Mouse (Mus musculus) hindbrain, embryonic 12.5 days (tissue): ENCODE data around the gene Pla2g3. TPM values are rescaled to one million over a fixed set of nuclear protein-coding genes. Genes with fewer than 3 reads are reported as not detected.

Experiments used
- ATAC-seq: fragments of 200-750 bp; cut with Nextera tagmentation; 2 replicates; pipeline ENCODE4 v1.8.0; 2017; ENCODE audit warnings: moderate TSS enrichment; ENCODE audit not compliant: low FRiP score
- H3K27ac ChIP-seq: fragments of 300-500 bp; sonication (generic); 2 replicates; pipeline ENCODE4 v1.5.1; 2016; ENCODE audit warnings: mild to moderate bottlenecking
- H3K27me3 ChIP-seq: fragments of 300-500 bp; sonication (generic); 2 replicates; pipeline ENCODE4 v1.6.1; 2016; ENCODE audit warnings: mild to moderate bottlenecking
- H3K36me3 ChIP-seq: fragments of 300-500 bp; sonication (generic); 2 replicates; pipeline ENCODE4 v1.6.1; 2016; ENCODE audit warnings: mild to moderate bottlenecking
- H3K4me1 ChIP-seq: fragments of 300-500 bp; sonication (generic); 2 replicates; pipeline ENCODE4 v1.6.1; 2016
- H3K4me2 ChIP-seq: fragments of 300-500 bp; sonication (generic); replicated peaks from 2 replicates; pipeline ENCODE4 v1.6.1; 2016; ENCODE audit warnings: mild to moderate bottlenecking
- H3K4me3 ChIP-seq: fragments of 300-500 bp; sonication (generic); 2 replicates; pipeline ENCODE4 v1.5.1; 2016; ENCODE audit warnings: mild to moderate bottlenecking
- H3K9ac ChIP-seq: fragments of 300-500 bp; sonication (generic); 2 replicates; pipeline ENCODE4 v1.6.1; 2016; ENCODE audit warnings: mild to moderate bottlenecking, moderate library complexity
- H3K9me3 ChIP-seq: fragments of 300-500 bp; sonication (generic); replicated peaks from 2 replicates; pipeline ENCODE4 v1.6.1; 2016; ENCODE audit warnings: mild to moderate bottlenecking
- WGBS: fragments of 180-500 bp; shearing (Covaris S2); methylation state at CpG from one replicate; pipeline ENCODE4 v1.1.7; 2016; 5-methylcytosine and 5-hydroxymethylcytosine counted together
- polyA plus RNA-seq: library from polyadenylated mRNA; unstranded; fragments of >200 nt; fragmentation: Nextera tagmentation; extraction: Ambion mirVana; gene quantifications from 2 replicates; pipeline ENCODE4 v1.2.1, GENCODE M21; 2016

Pla2g3 gene
- polyA plus RNA-seq, 1 experiment from 2014 or later: 0.81 TPM

DNA sequence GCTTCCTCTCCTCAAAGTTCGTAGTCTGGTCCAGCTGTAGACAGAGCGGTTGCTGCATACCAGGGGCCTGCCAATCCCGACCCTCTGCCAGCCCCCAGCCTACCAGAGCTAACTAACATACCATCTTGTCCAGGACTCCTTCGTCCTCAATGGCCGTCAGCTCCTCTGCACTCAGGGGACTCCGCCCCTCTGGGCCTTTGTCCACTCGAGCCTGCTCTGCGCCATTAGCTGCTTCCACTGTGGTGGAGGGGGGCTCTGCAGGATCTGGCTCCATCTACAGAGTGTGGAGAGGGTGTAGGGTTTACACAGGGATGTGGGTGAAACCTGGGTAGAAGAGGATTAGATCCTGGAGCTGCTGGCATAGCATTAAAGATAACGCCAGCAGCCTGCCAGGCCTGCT, 38.1 kb downstream of the Pla2g3 start:
- no peak overlapping the region for H3K4me3 ChIP-seq
- peaks cover 77% of the 10 kb centered on the region for H3K36me3 ChIP-seq
- ATAC-seq: no peak
- H3K27me3 ChIP-seq: no peaks in the 10 kb centered on the region
- H3K9me3 ChIP-seq: no peaks in the 10 kb centered on the region
- H3K9ac ChIP-seq: no peak overlapping the region
- H3K27ac ChIP-seq: no peak overlapping the region
- 83% methylated on average over 9 of the region's 9 CpGs for WGBS
- H3K4me2 ChIP-seq: no peak overlapping the region
- H3K4me1 ChIP-seq: no peaks in the 10 kb centered on the region

DNA sequence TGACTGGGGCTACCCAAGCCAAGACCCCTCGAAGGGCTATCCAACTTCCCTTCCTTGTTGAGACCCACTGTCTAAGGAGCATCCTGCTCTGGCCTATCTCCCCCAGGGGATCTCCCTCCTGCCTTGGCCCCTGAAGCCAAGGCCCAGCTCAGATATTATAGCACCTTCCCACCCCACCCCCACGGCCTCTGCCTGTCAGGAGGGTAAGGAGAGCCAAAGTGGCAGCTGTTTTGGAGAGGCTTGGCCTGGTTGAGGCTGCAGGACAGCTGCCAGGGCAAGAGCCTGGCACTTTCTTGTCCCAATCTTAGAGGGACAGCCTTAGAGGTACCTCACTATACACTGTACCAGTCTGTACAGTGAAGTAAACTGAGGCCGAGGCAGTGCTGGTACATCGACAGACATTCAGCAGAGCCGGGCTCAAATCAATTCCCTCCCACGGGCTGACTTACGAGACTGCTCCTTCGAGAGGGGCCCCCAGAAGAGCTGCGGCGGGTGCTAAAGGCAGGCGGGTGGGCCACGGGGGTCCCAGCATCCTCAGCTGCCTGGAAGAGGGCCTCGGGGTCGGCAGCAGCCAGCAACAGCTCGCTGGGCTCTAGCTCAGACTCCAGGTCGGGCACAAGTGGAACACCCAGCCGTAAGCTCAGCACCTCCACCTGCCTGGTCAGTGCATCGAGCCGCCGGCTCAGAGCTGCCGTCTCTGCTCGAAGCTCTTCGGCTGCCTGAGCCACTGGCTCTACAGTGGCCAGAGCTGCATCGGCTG, 39.1 kb downstream of the Pla2g3 start:
- Histone ChIP-seq H3K4me1 (no peaks in the 10 kb centered on the region), H3K9ac (no peak overlapping the region), H3K4me3 (no peak overlapping the region), H3K27me3 (no peaks in the 10 kb centered on the region), H3K4me2 (no peak overlapping the region), H3K9me3 (no peaks in the 10 kb centered on the region), H3K36me3 (peaks cover 75% of the 10 kb centered on the region), H3K27ac (no peak overlapping the region)
- WGBS: 91% methylated on average over 24 of the region's 24 CpGs
- ATAC-seq: no peak

DNA sequence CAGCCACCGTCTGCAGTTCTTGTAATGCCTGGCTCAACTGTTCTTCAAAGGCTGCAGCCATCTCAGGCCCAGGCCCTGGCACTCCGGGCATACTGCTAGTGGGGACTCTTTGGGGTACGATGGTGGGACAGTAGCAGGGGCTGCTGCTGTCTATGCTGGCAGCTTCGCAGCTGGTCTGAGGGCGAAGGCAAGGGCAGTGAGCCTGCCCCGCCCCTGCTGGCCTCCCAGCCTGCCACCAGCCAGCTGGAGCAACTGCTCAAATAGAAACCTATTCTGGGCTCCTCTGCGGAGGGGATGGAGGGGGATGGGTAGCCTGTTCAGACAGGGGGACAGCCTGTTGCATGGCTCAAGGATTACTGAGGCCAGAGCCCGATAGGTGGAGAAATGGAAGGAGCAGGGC, 39.7 kb downstream of the Pla2g3 start:
- H3K9me3 ChIP-seq: no peaks in the 10 kb centered on the region
- no peaks in the 10 kb centered on the region for H3K27me3 ChIP-seq
- H3K4me2 ChIP-seq: no peak overlapping the region
- H3K27ac ChIP-seq: no peak overlapping the region
- no peak for ATAC-seq
- no peak overlapping the region for H3K9ac ChIP-seq
- peaks cover 75% of the 10 kb centered on the region for H3K36me3 ChIP-seq
- no peak overlapping the region for H3K4me3 ChIP-seq
- WGBS: 80% methylated on average over 8 of the region's 8 CpGs
- no peaks in the 10 kb centered on the region for H3K4me1 ChIP-seq

DNA sequence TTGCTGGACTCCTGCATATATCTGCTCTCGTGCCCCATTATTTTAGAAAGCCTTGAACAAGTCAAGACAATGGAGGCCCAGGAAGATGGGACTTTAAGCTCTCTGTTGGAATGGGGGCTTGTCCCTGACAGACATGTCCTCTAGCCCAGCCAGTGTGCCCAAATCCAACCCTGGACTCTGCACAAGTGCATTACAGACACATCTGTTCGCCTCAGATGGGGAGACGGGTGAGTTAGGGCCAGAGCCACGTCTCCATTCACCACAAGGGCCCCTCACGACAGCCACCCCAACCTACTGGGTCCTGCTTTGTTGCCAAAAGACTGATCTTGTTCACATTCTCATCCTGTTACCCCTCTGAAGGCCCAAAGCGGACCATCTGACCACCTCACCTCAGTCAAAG, 40.1 kb downstream of the Pla2g3 start:
- Histone ChIP-seq H3K36me3 (peaks cover 73% of the 10 kb centered on the region), H3K4me3 (no peak overlapping the region), H3K4me2 (no peak overlapping the region), H3K9me3 (no peaks in the 10 kb centered on the region), H3K4me1 (no peaks in the 10 kb centered on the region), H3K27me3 (no peaks in the 10 kb centered on the region), H3K9ac (no peak overlapping the region), H3K27ac (no peak overlapping the region)
- 89% methylated on average over 6 of the region's 6 CpGs for WGBS
- ATAC-seq: no peak

DNA sequence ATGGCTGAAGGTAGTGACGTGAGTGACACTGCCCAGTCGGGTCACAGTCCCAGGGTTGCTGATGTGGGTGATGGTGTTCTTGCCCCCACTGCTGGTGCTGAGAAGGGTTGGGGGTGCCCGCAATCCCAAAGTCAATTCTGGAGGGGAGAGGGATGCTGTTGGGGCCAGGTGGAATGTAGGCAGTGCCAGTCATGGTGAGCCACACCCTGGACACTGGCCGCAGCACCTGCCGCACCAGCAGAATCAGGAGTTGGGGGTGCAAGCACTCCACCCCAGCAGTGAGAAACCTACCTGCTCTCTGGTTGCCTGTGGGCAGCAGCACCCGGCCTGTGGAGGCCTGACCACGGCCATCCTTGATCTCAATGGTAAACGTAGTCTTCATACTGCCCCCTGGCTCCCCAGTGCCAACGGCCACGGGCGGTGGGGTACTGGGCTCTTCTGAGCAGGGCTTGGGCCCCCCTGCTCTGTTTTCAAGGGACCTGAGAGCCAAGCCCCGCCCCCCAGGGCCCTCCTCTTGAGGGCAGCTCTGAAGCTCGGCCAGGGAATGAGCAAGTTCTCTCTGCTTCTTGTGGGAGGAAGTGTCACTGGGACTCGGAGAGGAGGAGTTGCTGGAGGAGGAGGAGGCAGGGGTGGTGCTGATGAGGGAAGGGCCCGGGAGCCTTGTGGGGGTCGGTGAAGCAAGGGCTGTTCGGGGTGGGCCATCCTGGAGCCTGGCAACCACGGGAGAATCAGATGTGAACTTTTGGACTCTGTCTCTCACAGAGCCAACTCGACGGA, 41.6 kb downstream of the Pla2g3 start:
- H3K27me3 ChIP-seq: no peaks in the 10 kb centered on the region
- H3K4me3 ChIP-seq: no peak overlapping the region
- WGBS: 81% methylated on average over 20 of the region's 20 CpGs
- peaks cover 66% of the 10 kb centered on the region for H3K36me3 ChIP-seq
- no peak overlapping the region for H3K9ac ChIP-seq
- H3K4me2 ChIP-seq: no peak overlapping the region
- no peaks in the 10 kb centered on the region for H3K9me3 ChIP-seq
- no peak overlapping the region for H3K27ac ChIP-seq
- peaks cover under 1% of the 10 kb centered on the region; the same call in 1 of the 2 replicates for H3K4me1 ChIP-seq
- no peak for ATAC-seq

DNA sequence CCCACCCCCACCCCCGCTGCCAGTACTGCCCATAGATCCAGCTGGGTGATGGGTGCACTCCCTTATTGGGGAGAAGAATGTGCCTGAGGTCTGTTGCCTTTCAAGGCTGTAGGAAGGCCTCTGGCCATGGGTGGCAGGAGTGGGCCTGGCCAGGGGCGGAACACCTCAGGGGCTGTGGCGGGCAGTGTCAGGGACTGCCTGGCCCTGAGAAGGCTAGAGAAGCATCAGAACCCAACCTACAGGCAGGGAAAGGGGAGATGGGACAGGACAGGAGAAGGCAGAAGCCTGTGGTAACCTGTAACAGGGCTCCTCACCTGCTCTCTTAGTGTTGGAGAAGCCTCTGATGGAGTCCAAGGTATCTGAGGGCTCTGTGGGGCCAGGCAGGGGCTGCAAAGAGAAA, 42.6 kb downstream of the Pla2g3 start:
- Histone ChIP-seq H3K9me3 (no peaks in the 10 kb centered on the region), H3K9ac (no peak overlapping the region), H3K27ac (no peak overlapping the region), H3K4me2 (no peak overlapping the region), H3K27me3 (no peaks in the 10 kb centered on the region), H3K4me1 (peaks cover 9% of the 10 kb centered on the region), H3K36me3 (peaks cover 57% of the 10 kb centered on the region), H3K4me3 (no peak overlapping the region)
- 91% methylated on average over 3 of the region's 3 CpGs for WGBS
- no peak for ATAC-seq

DNA sequence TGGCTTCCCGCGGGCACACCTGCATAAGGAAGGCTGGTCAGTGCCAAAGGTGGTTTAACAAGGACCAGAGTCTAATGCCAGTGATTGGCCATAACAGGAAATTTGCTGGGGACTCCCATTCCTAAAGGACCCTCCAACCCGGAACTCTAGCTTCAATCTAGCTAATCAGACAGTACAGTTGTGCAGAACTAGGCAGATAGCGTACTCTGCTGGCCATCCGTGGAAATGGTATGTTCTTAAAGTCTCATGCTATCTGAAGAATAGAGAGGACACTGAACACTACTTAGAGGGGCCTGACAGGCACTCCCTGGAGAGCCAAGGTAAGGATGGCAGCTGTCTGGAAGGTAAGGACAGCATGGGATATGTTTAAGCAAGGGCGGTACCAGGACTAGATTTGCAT, 43.5 kb downstream of the Pla2g3 start:
- Histone ChIP-seq H3K4me3 (no peak overlapping the region), H3K27me3 (no peaks in the 10 kb centered on the region), H3K4me2 (no peak overlapping the region), H3K27ac (no peak overlapping the region), H3K9ac (no peak overlapping the region), H3K9me3 (no peaks in the 10 kb centered on the region), H3K4me1 (peaks cover 18% of the 10 kb centered on the region), H3K36me3 (peaks cover 51% of the 10 kb centered on the region)
- no peak for ATAC-seq
- WGBS: 81% methylated on average over 6 of the region's 6 CpGs

DNA sequence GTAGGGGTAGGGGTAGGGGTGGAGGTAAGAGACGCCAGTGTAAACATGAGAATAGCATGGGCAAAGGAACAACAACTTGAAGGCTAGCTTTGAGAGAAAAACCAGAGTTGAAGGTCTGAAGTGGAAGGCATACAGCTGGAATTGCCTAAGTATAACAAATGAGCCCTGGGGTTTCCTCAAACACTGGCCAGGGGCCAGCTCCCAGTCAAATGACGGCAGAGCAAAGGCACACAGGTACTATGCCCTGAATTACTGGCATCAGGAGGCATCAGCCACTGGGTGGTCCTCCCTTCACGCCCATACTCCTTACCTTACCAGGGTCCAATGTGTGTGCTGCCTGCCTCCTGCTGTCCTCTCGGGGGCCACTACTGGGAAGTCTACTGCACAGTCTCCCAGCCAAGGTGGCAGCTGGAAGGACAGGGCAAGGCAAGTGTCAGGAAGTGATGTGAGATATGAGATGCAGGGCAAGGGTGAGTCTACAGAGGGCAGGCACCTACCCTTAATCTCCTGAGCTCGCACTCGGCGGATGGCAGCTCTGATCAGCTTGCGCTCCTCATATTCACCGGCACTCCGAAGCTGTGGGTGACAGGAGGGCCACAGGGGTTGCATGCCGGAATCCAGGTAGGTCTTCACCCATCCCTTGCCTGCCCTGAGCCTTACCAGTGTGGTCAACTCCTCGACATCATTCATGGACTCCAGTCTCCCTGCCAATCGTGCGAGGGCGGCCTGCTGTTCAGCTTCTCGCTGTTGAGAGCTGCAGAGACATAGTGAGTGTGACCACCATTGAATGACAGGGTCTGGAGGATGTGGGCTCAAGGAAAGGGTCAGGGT, 44.2 kb downstream of the Pla2g3 start:
- H3K4me2 ChIP-seq: no peak overlapping the region
- H3K4me3 ChIP-seq: no peak overlapping the region
- 93% methylated on average over 16 of the region's 16 CpGs for WGBS
- peaks cover 21% of the 10 kb centered on the region for H3K4me1 ChIP-seq
- no peaks in the 10 kb centered on the region for H3K27me3 ChIP-seq
- no peaks in the 10 kb centered on the region for H3K9me3 ChIP-seq
- peaks cover 44% of the 10 kb centered on the region for H3K36me3 ChIP-seq
- H3K9ac ChIP-seq: no peak overlapping the region
- no peak overlapping the region for H3K27ac ChIP-seq
- no peak for ATAC-seq

DNA sequence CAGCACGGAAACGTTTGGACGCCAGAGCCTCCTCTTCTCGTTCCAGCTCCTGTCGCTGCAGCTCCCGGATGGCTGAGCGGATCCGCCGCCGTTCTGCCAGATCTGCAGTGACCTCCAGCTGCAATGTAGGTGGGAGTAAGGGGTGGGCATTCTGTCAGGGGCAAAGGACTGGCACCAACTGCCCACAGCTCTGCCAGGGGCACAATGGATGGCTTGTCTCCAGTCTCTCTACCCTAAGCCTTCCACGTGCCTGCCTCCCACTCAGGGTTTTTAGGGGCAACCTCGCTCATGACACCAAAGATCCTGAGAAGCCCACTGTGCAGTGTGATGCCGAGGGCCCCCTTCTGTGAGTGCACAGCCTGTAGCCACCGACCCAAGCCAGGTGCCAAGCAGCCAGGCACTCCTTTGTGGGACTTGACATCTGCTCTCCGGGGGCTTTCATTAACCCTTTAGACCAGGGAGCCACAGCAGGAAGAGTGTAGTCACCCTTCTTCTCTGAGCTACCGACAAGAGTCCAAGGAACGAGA, 45.4 kb downstream of the Pla2g3 start:
- Histone ChIP-seq H3K36me3 (peaks cover 35% of the 10 kb centered on the region), H3K27me3 (no peaks in the 10 kb centered on the region), H3K27ac (no peak overlapping the region), H3K9ac (no peak overlapping the region), H3K4me2 (no peak overlapping the region), H3K4me3 (no peak overlapping the region), H3K4me1 (peaks cover 31% of the 10 kb centered on the region), H3K9me3 (no peaks in the 10 kb centered on the region)
- ATAC-seq: no peak
- WGBS: 89% methylated on average over 17 of the region's 17 CpGs

DNA sequence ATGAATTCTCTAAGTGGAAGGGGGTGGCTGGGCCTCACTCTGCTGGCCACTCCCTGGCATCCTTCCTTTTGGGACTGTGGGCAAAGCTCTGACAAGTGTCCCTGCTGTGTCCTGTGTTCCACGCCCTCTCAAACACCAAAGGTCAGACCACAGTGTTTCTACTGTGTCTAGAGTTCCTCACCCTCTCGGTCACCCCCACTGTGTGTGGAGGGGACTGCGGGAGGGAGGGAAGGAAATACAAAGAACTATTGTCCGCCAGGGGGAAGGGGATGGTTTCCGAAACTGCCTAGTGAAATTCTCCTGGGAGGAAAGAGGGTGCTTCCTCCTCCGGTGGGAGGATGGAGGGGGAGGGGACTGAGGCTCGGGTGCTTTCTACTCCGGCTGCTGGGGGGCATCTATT, 46.9 kb downstream of the Pla2g3 start:
- H3K9me3 ChIP-seq: no peaks in the 10 kb centered on the region
- H3K4me3 ChIP-seq: peak overlapping the region; percentile 52; the same call in 1 of the 2 replicates
- peaks cover 33% of the 10 kb centered on the region for H3K4me1 ChIP-seq
- no peaks in the 10 kb centered on the region for H3K27me3 ChIP-seq
- peak overlapping the region; percentile 74 for H3K9ac ChIP-seq
- peaks cover 21% of the 10 kb centered on the region for H3K36me3 ChIP-seq
- 0 out of 2 replicates have a peak, but pooled peaks have one; percentile 1 for ATAC-seq
- 4% methylated on average over 8 of the region's 8 CpGs for WGBS
- H3K27ac ChIP-seq: 0 out of 2 replicates have a peak overlapping the region, but pooled peaks have one; percentile 85
- peak overlapping the region; percentile 96 for H3K4me2 ChIP-seq

DNA sequence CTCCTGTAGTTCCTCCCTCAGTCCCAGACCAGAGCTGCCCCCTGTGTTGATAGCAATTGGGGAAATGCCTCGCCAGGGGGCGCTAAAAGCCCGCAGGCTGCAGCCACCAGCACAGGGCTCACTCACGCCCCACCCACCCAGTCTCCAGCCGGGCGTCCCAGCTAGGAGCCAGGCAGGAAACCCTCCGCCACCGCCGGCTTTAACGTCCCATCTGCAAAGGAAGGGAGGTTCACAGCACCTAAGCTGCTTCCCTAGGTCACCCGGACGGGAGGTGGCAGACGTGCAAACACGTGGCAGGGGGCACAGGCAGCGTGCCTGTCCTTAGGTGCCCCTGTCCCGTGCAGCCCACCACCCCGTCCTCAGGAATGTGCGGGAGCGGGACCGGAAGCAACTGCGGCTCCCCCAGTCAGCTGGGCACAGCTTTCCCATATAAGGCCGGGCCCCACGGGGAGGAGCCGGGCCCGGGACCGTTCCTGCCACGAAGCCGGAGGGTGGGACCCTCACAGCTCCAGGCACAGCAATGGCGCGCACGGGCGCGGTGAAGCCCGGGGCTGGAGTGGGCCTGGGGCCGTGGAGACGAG, 47.4 kb downstream of the Pla2g3 start:
- H3K4me3 ChIP-seq: peak overlapping the region; percentile 52
- H3K27ac ChIP-seq: peak overlapping the region; percentile 85
- no peaks in the 10 kb centered on the region for H3K9me3 ChIP-seq
- H3K36me3 ChIP-seq: peaks cover 19% of the 10 kb centered on the region
- H3K4me2 ChIP-seq: peak overlapping the region; percentile 96
- H3K4me1 ChIP-seq: peaks cover 33% of the 10 kb centered on the region
- peak overlapping the region; percentile 74 for H3K9ac ChIP-seq
- H3K27me3 ChIP-seq: no peaks in the 10 kb centered on the region
- WGBS: under 1% methylated on average over 36 of the region's 36 CpGs
- peak; percentile 85 for ATAC-seq
